Mouse (Mus musculus): ENCODE data around the gene Fbp1. TPM values are rescaled to one million over a fixed set of nuclear protein-coding genes. Genes with fewer than 3 reads are reported as not detected.
"Not testable (repeated sequence)": the region's sequence is repeated elsewhere in the genome, so short reads cannot be mapped to it uniquely, and the experiment has no call there.

Fbp1 gene
- polyA plus RNA-seq, 1 experiment = not detected

DNA sequence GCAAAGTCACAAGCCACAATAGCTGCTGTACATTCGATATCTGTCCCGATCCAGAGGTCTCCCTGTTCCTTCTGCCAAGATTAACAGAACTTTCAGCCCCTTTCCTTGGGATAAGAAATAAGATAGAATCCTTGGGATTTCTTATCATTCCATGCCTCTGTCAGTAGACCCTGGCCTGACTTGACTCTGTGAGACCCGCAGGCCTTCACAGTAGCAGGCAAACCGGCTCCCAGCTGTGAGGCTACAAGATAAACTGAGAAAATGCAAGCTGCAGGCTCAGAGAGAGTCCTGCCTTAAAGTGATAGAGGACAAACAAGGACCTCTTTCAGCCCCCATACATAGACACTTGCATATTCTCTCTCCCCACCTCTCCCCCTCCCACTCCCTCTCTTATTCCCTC lies 54.7 kb downstream of the Fbp1 start:
- TF ChIP-seq EP300 (IDR thresholded peaks at IDR 0.05; ENCODE audit: insufficient read depth, low read depth, low read length) (no peak), CTCF (IDR thresholded peaks at IDR 0.05; ENCODE audit: low read depth, low read length) (no peak), POLR2A (IDR thresholded peaks at IDR 0.05; ENCODE audit: insufficient read depth, low read length) (no peak)
- H3K27ac ChIP-seq (ENCODE audit: insufficient read depth, low read length) = no peak overlapping the region
- peaks cover 2% of the 10 kb centered on the region for H3K4me1 ChIP-seq (ENCODE audit: control insufficient read depth, insufficient read depth, low read length)
- no peaks in the 10 kb centered on the region for H3K9me3 ChIP-seq (replicated peaks; ENCODE audit: control insufficient read depth, insufficient read depth, low read length, poor library complexity, severe bottlenecking)
- H3K9ac ChIP-seq (ENCODE audit: low read depth, poor library complexity, severe bottlenecking) = no peak overlapping the region
- no peaks in the 10 kb centered on the region for H3K27me3 ChIP-seq (ENCODE audit: control insufficient read depth, insufficient read depth, low read length, poor library complexity, severe bottlenecking)
- H3K4me3 ChIP-seq (ENCODE audit: low read depth, low read length) = no peak overlapping the region
- H3K36me3 ChIP-seq (ENCODE audit: control insufficient read depth, insufficient read depth, low read length, poor library complexity, severe bottlenecking) = no peaks in the 10 kb centered on the region

- TF ChIP-seq CTCF (IDR thresholded peaks at IDR 0.05; ENCODE audit: low read depth, low read length) (no peak), POLR2A (IDR thresholded peaks at IDR 0.05; ENCODE audit: insufficient read depth, low read length) (no peak), EP300 (IDR thresholded peaks at IDR 0.05; ENCODE audit: insufficient read depth, low read depth, low read length) (no peak)
- Histone ChIP-seq H3K4me3 (ENCODE audit: low read depth, low read length) (no peak overlapping the region), H3K9ac (ENCODE audit: low read depth, poor library complexity, severe bottlenecking) (no peak overlapping the region), H3K4me1 (ENCODE audit: control insufficient read depth, insufficient read depth, low read length) (peaks cover 2% of the 10 kb centered on the region), H3K9me3 (replicated peaks; ENCODE audit: control insufficient read depth, insufficient read depth, low read length, poor library complexity, severe bottlenecking) (no peaks in the 10 kb centered on the region), H3K27me3 (ENCODE audit: control insufficient read depth, insufficient read depth, low read length, poor library complexity, severe bottlenecking) (no peaks in the 10 kb centered on the region), H3K27ac (ENCODE audit: insufficient read depth, low read length) (no peak overlapping the region), H3K36me3 (ENCODE audit: control insufficient read depth, insufficient read depth, low read length, poor library complexity, severe bottlenecking) (no peaks in the 10 kb centered on the region)
Observed at GRCm38 (mm10) chr13:62832239-62832638, 55.8 kb downstream of the Fbp1 start.

GRCm38 (mm10) chr13:62815705-62816104 lies 72.4 kb downstream of the Fbp1 start:
- peak; percentile 88 for TF ChIP-seq EP300 (IDR thresholded peaks at IDR 0.05; ENCODE audit: insufficient read depth, low read depth, low read length)
- not testable (repeated sequence) for H3K4me3 ChIP-seq (ENCODE audit: low read depth, low read length); H3K27me3 ChIP-seq (ENCODE audit: control insufficient read depth, insufficient read depth, low read length, poor library complexity, severe bottlenecking); H3K4me1 ChIP-seq (ENCODE audit: control insufficient read depth, insufficient read depth, low read length); H3K36me3 ChIP-seq (ENCODE audit: control insufficient read depth, insufficient read depth, low read length, poor library complexity, severe bottlenecking); H3K9me3 ChIP-seq (replicated peaks; ENCODE audit: control insufficient read depth, insufficient read depth, low read length, poor library complexity, severe bottlenecking); H3K9ac ChIP-seq (ENCODE audit: low read depth, poor library complexity, severe bottlenecking)
- H3K27ac ChIP-seq (ENCODE audit: insufficient read depth, low read length) = peak overlapping the region; percentile 44; the same call in 1 of the 2 replicates

Other genes with a start within 250 kb of the Fbp1 start
- 30.0 and 37.1 TPM in 2 replicates for gene Platr25, start 127.6 kb downstream of the Fbp1 start, polyA plus RNA-seq (2011; ENCODE audit: insufficient read depth, insufficient read length, low read depth, missing spikeins)
- gene Gm5141, start 102.5 kb downstream of the Fbp1 start, polyA plus RNA-seq (2011; ENCODE audit: insufficient read depth, insufficient read length, low read depth, missing spikeins) = 12.0 and 16.3 TPM in 2 replicates
- gene Fbp2, start 29.9 kb downstream of the Fbp1 start, polyA plus RNA-seq (2011; ENCODE audit: insufficient read depth, insufficient read length, low read depth, missing spikeins) = 0.59 TPM in 1 of 2 replicates, not detected in the other
- 49.9 and 63.6 TPM in 2 replicates for gene 2010111I01Rik, start 76.6 kb upstream of the Fbp1 start, polyA plus RNA-seq (2011; ENCODE audit: insufficient read depth, insufficient read length, low read depth, missing spikeins)